Mouse (Mus musculus) layer of hippocampus, adult 11-12 months (tissue): Measurements from ENCODE around the gene Rnf187.
"Not testable (repeated sequence)": the region's sequence is repeated elsewhere in the genome, so short reads cannot be mapped to it uniquely, and the experiment has no call there.

ENCODE experiments used
- DNase-seq: peaks from one replicate; pipeline ENCODE4 v3.0.0; 2022; ENCODE audit warnings: low spot score

The Rnf187 gene

DNA sequence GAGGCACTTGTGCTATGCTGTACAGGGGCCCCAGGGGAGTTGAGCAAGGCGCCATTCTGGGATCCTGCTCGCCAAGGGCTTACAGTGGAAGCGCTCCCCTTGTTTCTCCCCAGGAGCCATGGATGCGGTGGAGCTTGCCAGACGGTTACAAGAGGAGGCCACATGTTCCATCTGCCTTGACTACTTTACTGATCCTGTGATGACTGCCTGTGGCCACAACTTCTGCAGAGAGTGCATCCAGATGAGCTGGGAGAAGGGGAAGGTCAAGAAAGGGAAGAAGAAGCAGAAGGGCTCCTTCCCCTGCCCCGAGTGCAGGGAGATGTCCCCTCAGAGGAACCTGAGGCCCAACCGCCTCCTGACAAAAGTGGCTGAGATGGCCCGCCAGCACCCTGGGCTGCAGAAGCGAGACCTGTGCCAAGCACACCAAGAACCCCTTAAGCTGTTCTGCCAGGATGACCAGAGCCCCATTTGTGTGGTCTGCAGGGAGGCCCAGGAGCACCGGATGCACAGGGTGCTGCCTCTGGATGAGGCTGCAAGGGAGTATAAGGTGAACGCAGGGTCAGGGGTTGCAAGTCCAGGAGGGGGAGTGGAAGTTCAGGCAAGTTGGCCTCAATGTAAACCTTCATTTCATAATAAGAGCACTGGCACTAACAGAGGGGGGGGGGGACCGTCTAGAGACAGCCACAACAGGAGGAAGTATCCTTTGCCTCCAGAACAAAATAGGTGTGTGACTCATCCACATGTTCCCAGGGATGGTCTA lies 26.5 kb upstream of the Rnf187 start:
- no peak for DNase-seq

GRCm38 (mm10) chr11:58964216-58964615 lies 25.5 kb upstream of the Rnf187 start:
- DNase-seq, result no peak

- DNase-seq, result no peak
Measured at GRCm38 (mm10) chr11:58963543-58963942, 24.8 kb upstream of the Rnf187 start.

DNA sequence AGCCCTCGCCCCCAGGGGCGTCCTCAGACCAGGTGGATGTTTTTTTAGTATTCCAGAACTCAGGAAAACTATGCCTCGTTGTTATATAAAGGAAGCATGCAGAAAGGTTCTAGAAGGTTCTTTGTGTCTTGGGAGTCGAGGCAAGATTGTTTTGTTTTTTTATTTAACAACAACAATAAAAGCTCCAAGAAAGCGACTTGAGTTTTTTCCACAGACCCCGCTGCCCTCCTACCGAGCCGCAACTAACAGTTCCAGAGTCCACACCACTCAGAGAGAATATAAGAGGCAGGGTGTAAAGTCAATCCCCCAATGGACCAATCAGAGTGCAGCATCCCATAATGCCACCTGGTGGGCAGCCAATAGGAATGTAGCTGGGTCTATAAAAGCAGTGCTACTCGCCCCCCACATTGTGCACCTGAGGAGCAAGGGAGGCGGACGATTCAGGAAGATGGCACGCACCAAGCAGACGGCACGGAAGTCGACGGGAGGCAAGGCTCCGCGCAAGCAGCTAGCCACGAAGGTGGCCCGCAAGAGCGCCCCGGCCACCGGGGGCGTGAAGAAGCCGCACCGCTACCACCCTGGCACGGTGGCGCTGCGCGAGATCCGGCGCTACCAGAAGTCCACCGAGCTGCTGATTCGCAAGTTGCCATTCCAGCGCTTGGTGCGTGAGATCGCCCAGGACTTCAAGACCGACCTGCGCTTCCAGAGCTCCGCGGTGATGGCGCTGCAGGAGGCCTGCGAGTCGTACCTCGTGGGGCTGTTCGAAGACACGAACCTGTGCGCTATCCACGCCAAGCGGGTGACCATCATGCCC lies 22.9 kb upstream of the Rnf187 start:
- no peak for DNase-seq

GRCm38 (mm10) chr11:58959921-58960465 lies 21.3 kb upstream of the Rnf187 start:
- DNase-seq, result peak; percentile 80

- no peak for DNase-seq
Measured at GRCm38 (mm10) chr11:58959186-58959825, 20.6 kb upstream of the Rnf187 start.

DNA sequence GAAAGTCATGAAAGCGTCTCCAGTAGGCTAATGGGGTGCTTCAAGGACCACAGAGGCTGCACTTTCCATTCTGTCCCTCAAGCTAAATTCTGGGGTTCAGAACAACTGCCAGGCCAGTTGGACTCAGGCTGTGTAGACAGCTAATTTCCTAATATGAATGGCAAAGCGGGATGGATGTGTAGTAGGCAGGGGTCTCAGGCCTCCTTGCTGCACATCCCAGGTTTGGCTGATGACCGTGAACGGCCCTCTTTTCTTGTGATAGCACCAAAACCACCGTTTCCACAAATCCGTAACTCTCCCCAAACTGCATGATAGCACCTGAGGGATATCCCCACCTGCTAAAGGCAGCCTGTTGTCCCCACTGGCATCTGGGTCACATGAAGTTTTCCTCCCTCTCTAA lies 19.8 kb upstream of the Rnf187 start:
- DNase-seq, result no peak

DNA sequence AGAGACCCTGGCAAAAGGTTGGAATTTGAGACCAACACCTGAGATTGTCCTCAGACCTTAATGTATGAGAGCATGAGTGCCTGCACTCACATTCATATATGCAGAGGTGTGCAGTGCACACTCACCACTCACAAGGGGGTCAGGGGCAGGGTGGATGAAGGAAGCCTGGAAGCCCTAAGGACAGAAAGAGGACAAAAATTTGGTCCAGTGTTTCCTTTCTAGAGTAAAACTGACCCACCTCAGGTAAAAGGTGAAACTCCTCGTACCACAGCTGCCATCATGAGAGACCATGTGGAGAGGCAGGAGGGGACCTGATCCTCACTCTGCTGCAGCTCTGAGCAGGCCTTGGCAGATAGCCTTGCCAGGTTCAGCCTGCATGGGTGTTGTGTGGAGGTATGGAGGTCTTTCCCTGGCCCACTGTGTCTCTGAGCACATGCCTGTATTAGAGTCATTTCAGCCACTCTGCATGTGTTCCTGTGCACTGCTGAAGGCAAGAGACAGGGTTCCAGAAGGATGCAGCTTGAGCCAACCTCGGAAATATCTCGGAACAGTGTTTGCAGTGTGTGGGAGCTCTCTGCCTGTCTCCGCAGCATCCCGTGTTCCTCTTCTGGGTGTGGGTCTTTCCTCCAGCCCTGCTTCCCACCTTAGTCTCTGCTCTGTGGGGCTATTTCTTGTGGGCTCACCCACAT lies 18.7 kb upstream of the Rnf187 start:
- DNase-seq, result no peak

DNA sequence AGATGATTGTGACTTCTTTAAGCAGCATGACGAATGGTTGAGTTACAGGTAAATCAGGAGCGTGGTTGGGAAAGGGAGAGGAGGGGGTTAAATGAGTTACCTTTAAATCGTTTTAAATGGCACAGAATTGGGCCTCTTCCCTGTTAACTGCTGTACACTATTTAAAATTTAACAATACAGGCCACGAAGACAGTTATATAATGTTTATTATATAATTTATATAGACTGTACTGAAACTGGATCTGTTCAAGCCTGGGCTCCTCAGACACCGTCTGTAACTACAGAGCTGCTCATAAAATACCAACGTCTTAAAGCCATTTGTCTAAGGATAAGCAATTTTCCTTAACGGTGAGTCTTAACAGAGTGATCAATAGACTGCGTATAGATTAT lies 17.1 kb upstream of the Rnf187 start:
- DNase-seq, result no peak

- no peak for DNase-seq
Measured at GRCm38 (mm10) chr11:58955143-58955867, 16.6 kb upstream of the Rnf187 start.

DNA sequence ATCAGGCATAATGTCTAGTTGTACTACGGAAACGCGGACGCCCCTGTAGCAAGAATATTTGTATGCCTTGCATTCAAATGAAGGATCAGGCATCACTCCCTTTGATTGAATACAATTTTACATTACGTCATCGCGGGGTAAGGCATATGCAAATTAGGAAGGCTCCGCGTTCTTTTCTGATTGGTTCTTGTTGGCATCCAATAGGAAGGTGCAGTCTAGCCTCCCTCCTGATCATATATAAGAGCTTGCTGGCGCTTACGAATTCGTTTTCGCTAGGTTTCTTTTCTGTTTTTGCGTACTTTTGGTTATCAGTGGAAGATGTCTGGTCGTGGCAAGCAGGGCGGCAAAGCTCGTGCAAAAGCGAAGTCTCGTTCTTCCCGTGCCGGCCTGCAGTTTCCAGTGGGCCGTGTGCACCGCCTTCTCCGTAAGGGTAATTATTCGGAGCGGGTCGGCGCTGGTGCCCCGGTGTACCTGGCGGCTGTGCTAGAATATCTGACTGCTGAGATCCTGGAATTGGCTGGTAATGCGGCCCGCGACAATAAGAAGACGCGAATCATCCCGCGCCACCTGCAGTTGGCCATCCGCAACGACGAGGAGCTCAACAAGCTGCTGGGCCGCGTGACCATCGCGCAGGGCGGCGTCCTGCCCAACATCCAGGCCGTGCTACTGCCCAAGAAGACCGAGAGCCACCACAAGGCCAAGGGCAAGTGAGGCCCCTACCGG lies 15.9 kb upstream of the Rnf187 start, which contains the start of the genes Hist3h2a and Trim17:
Hist3h2a (plus strand) TSS at position 266 of the 723 bp plus-strand sequence.
Trim17 (plus strand) TSS at position 266 of the 723 bp plus-strand sequence.
- peak; percentile 95 for DNase-seq

DNA sequence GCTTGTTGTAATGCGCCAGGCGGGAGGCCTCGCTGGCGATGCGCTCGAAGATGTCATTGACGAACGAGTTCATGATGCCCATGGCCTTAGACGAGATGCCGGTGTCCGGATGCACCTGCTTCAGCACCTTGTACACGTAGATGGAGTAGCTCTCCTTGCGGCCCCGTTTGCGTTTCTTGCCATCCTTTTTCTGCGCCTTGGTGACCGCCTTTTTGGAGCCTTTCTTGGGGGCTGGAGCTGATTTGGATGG lies 15.4 kb upstream of the Rnf187 start:
- DNase-seq, result not testable (repeated sequence)

DNA sequence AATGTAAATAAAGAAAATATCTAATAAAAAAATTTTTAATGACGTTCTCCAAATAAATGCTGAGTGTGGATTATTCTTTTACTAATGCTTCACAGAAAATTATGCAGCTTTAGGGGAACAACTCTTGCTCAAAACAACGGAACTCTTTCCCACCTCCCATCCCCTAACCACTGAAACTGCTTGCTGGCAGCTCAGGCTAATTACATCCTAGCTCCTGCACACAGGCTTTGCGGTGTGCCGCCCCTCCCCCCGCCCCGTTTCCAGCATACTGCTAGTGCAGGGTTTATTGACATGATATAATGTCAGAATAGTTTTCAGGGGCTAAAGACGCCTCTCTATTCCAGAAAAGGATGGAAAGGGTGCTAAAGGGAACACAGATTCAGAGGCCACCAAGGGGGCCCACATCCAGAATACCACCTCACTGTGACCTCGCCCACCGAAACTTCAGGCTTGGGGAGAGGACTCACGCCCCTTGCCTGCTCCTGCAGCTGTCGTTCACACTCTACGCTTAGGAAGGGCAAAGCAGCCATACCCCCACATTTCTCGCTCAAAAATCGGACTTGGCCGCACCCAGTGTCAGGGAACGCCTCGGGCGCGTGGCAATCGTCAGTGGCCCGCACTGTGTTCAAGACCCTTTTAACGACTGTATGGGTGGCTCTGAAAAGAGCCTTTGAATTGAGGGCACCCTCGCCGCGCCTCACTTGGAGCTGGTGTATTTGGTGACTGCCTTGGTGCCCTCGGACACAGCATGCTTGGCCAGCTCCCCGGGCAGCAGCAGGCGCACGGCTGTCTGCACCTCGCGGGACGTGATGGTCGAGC lies 14.8 kb upstream of the Rnf187 start:
- no peak for DNase-seq

DNA sequence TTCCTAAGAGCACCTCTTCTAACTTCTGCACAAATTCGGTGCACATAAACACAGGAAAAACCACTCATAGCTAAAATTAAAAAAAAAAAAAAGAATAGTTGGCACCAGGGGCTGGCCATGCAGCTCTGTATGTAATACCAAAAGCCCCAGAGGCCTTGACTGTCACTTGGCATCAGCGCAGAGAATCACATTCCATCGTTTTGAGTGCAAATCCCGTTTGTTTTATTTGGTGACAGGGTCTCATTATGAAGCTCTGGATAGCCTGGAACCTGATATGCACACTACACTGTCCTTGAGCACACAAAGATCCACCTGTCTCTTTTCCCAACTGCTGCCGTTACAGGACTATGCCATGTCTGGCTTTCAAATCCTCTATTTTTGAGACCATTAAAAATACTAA lies 12.5 kb upstream of the Rnf187 start:
- DNase-seq, result no peak

DNA sequence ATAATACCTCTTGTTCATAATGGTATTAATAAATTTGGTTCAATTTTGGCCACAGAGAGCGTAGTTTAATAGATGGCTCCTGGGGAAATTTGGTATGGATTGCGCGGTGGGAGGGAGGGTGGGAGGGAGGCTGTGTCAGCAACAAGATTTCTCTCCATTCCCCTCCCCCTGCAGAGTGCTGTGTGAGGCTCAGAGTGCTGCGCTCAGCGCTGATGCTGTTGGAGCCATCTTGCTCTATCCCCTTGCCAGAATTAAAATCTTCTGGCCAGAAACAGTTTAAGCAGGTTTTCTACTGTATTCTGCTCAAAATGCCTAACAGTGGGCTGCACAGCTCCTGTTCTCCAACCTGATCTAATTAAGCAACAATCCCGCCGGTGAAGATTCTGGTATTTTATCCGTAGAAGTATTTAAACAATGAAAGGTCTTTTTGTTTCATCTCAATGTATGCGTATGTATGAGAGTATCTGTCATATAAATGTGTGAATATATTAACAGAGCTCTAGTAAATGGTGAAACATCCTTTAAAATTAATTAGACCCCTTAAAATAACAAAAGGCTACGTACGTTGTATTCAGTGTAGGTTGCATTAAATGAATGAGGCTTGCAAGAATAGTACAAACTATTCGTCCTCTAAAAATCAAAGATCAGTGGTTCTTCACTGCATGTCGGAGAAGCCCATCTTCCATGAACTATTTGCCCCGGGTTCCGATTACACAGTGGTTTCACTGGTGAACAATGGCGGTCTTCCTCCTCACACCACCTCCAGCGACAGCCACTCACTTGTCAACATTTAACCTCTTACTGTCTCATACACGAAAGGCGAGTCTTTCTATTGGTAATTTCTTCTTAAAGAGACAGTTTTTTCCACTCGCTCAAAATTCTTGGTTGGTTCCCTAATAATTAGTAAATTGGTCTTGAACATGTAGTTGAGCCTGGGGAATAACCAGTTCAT lies 11.0 kb upstream of the Rnf187 start:
- peak; percentile 74 for DNase-seq

GRCm38 (mm10) chr11:58948542-58949479 lies 10.1 kb upstream of the Rnf187 start, which contains the start of gene Hist3h2ba:
Hist3h2ba (plus strand) TSS chr11:58948920.
- peak; percentile 80 for DNase-seq

DNA sequence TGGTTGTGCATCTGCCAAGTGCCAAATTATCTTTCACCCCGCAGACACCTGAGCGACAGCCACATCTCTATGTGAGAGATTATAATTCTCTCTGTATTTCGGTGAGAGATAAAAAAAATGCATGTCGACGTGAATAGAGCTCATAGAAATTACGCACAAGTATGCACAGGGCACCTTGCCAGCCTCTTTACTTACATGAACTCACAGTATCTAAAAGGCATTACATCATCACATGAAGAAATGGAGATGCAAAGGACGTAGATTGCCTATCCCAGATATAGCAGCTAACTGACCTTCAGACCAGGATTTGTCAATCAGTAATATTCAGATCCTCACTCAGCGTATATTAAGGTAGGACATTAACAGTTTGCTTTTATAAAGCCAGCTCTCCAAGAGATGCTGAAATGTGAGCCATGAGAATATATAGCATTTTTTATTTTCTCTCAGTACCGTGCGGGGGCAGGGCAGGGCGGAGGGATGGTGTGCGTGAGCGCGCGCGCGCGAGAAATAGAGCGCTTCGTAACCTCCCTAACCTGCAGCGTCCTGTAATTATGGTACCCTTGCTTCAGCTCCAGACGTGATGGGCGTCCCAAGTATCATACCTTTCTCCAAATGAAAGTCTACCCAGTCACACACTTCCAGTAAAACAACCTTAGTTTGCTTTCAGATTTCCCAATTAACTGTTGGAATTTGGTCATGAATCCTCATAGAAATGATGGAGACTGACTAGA lies 9.2 kb upstream of the Rnf187 start:
- DNase-seq, result peak; percentile 67
